Mouse (Mus musculus): ENCODE measurements around the gene Slfn5. TPM values are rescaled to one million over a fixed set of nuclear protein-coding genes. Genes with fewer than 3 reads are reported as not detected.
"Not testable (repeated sequence)": the region's sequence is repeated elsewhere in the genome, so short reads cannot be mapped to it uniquely, and the experiment has no call there.

The Slfn5 gene
- total RNA-seq, 1 experiment: 9.4 TPM

DNA sequence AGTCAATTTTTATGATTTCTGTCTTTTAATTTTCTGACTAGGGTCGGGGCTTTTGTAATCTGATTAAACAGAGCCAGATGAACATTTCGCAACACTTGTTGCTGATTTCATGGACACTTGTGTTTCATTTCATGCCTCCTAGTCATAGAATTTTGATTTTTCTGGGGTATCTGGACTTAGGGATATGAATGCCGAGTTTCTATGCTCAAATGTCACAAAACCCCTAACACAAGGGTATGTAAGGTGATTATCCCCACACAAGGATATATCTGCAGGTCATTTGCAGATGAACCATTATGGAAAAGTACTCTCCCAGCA, 21.6 kb upstream of the Slfn5 start:
- TF ChIP-seq ZC3H11A (IDR thresholded peaks at IDR 0.05; ENCODE audit: borderline replicate concordance, low read depth, low read length) (no peak), CHD2 (IDR thresholded peaks at IDR 0.05; ENCODE audit: low read depth, low read length) (no peak), ZNF384 (IDR thresholded peaks at IDR 0.05; ENCODE audit: low read depth, low read length) (no peak), MAFK (IDR thresholded peaks at IDR 0.05; ENCODE audit: insufficient read depth, low read depth, low read length) (no peak), HCFC1 (IDR thresholded peaks at IDR 0.05; ENCODE audit: borderline replicate concordance, insufficient read depth, low read length) (no peak)
- no peak overlapping the region for H3K27ac ChIP-seq (ENCODE audit: insufficient read depth, low read depth, low read length, poor library complexity, severe bottlenecking)
- H3K36me3 ChIP-seq (ENCODE audit: control insufficient read depth, insufficient read depth, low read length, poor library complexity, severe bottlenecking): no peaks in the 10 kb centered on the region
- H3K9me3 ChIP-seq (ENCODE audit: control insufficient read depth, insufficient read depth, low read depth, low read length): no peaks in the 10 kb centered on the region
- in situ Hi-C loops (cut with MboI; ENCODE audit: low sequenced_read_pairs in 2 of 2, unreplicated experiment in 2 of 2): no loop called here
- peaks cover 0 to 5% of the 10 kb centered on the region in 2 experiments; a peak in 1 of 4 replicates for H3K4me1 ChIP-seq (ENCODE audit: control insufficient read depth in 2 of 2, insufficient read depth in 2 of 2, low read length in 2 of 2, poor library complexity in 1 of 2)
- no peak for DNase-seq (ENCODE audit: low read depth, low spot score)
- H3K4me3 ChIP-seq (ENCODE audit: insufficient read depth in 1 of 2, low read depth in 1 of 2, low read length in 2 of 2, poor library complexity in 1 of 2, severe bottlenecking in 1 of 2): no peak overlapping the region
- H3K9ac ChIP-seq (ENCODE audit: insufficient read depth, low read depth, low read length, poor library complexity, severe bottlenecking): no peak overlapping the region

DNA sequence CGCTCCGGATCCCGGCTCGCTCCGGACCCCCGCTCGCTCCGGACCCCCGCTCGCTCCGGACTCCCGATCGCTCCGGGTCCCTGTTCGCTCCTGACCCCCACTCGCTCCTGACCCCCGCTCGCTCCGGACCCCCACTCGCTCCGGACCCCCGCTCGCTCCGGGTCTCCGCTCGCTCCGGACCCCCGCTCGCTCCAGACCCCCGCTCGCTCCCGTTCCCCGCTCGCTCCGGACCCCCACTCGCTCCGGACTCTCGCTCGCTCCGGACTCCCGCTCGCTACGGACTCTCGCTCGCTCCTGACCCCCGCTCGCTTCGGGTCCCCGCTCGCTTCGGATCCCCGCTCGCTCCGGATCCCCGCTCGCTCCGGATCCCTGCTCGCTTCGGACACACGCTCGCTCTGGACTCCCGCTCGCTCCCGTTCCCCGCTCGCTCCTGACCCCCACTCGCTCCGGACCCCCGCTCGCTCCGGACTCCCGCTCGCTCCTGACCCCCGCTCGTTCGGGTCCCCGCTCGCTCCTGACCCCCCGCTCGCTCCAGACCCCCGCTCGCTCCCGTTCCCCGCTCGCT, 20.7 kb upstream of the Slfn5 start:
- not testable (repeated sequence) for H3K27ac ChIP-seq (ENCODE audit: insufficient read depth, low read depth, low read length, poor library complexity, severe bottlenecking); H3K9ac ChIP-seq (ENCODE audit: insufficient read depth, low read depth, low read length, poor library complexity, severe bottlenecking)
- peak; percentile 44 for DNase-seq (ENCODE audit: low read depth, low spot score)

DNA sequence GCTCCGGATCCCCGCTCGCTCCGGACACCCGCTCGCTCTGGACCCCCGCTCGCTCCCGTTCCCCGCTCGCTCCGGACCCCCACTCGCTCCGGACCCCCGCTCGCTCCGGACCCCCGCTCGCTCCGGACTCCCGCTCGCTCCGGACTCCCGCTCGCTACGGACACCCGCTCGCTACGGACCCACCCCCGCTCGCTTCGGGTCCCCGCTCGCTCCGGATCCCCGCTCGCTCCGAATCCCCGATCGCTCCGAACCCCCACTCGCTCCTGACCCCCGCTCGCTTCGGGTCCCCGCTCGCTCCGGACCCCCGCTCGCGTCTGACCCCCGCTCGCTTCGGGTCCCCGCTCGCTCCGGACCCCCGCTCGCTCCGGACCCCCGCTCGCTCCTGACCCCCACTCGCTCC, 20.0 kb upstream of the Slfn5 start:
- DNase-seq (ENCODE audit: low read depth, low spot score); H3K27ac ChIP-seq (ENCODE audit: insufficient read depth, low read depth, low read length, poor library complexity, severe bottlenecking); H3K9me3 ChIP-seq (ENCODE audit: control insufficient read depth, insufficient read depth, low read depth, low read length); H3K36me3 ChIP-seq (ENCODE audit: control insufficient read depth, insufficient read depth, low read length, poor library complexity, severe bottlenecking); H3K9ac ChIP-seq (ENCODE audit: insufficient read depth, low read depth, low read length, poor library complexity, severe bottlenecking); in situ Hi-C loops (cut with MboI; ENCODE audit: low sequenced_read_pairs in 2 of 2, unreplicated experiment in 2 of 2); H3K4me1 ChIP-seq (ENCODE audit: control insufficient read depth in 2 of 2, insufficient read depth in 2 of 2, low read length in 2 of 2, poor library complexity in 1 of 2): not testable (repeated sequence)
- peak overlapping the region; percentile 12 to 57; a peak in 2 of 4 replicates for H3K4me3 ChIP-seq (ENCODE audit: insufficient read depth in 1 of 2, low read depth in 1 of 2, low read length in 2 of 2, poor library complexity in 1 of 2, severe bottlenecking in 1 of 2)

More for the DNA sequence above, 20.7 kb upstream of the Slfn5 start:
- in situ Hi-C loops (cut with MboI; ENCODE audit: low sequenced_read_pairs in 2 of 2, unreplicated experiment in 2 of 2); H3K4me1 ChIP-seq (ENCODE audit: control insufficient read depth in 2 of 2, insufficient read depth in 2 of 2, low read length in 2 of 2, poor library complexity in 1 of 2); H3K36me3 ChIP-seq (ENCODE audit: control insufficient read depth, insufficient read depth, low read length, poor library complexity, severe bottlenecking); H3K9me3 ChIP-seq (ENCODE audit: control insufficient read depth, insufficient read depth, low read depth, low read length): not testable (repeated sequence)
- peak overlapping the region; percentile 57 to 64 for H3K4me3 ChIP-seq (ENCODE audit: insufficient read depth in 1 of 2, low read depth in 1 of 2, low read length in 2 of 2, poor library complexity in 1 of 2, severe bottlenecking in 1 of 2)

DNA sequence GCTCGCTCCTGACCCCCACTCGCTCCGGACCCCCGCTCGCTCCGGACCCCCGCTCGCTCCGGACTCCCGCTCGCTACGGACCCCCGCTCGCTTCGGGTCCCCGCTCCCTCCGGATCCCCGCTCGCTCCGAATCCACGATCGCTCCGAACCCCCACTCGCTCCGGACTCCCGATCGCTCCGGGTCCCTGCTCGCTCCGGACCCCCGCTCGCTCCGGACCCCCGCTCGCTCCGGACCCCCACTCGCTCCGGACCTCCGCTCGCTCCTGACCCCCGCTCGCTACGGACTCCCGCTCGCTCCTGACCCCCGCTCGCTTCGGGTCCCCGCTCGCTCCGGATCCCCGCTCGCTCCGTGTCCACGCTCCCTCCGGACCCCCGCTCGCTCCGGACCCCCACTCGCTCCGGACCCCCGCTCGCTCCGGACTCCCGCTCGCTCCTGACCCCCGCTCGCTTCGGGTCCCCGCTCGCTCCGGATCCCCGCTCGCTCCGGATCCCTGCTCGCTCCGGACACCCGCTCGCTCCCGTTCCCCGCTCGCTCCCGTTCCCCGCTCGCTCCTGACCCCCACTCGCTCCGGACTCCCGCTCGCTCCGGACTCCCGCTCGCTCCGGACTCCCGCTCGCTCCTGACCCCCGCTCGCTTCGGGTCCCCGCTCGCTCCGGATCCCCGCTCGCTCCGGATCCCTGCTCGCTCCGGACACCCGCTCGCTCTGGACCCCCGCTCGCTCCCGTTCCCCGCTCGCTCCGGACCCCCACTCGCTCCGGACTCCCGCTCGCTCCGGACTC, 19.3 kb upstream of the Slfn5 start:
- H3K27ac ChIP-seq (ENCODE audit: insufficient read depth, low read depth, low read length, poor library complexity, severe bottlenecking); H3K4me1 ChIP-seq (ENCODE audit: control insufficient read depth in 2 of 2, insufficient read depth in 2 of 2, low read length in 2 of 2, poor library complexity in 1 of 2); H3K9ac ChIP-seq (ENCODE audit: insufficient read depth, low read depth, low read length, poor library complexity, severe bottlenecking); DNase-seq (ENCODE audit: low read depth, low spot score); H3K9me3 ChIP-seq (ENCODE audit: control insufficient read depth, insufficient read depth, low read depth, low read length); in situ Hi-C loops (cut with MboI; ENCODE audit: low sequenced_read_pairs in 2 of 2, unreplicated experiment in 2 of 2); H3K36me3 ChIP-seq (ENCODE audit: control insufficient read depth, insufficient read depth, low read length, poor library complexity, severe bottlenecking): not testable (repeated sequence)
- H3K4me3 ChIP-seq (ENCODE audit: insufficient read depth in 1 of 2, low read depth in 1 of 2, low read length in 2 of 2, poor library complexity in 1 of 2, severe bottlenecking in 1 of 2): peak overlapping the region; percentile 30 to 57; a peak in 3 of 4 replicates

DNA sequence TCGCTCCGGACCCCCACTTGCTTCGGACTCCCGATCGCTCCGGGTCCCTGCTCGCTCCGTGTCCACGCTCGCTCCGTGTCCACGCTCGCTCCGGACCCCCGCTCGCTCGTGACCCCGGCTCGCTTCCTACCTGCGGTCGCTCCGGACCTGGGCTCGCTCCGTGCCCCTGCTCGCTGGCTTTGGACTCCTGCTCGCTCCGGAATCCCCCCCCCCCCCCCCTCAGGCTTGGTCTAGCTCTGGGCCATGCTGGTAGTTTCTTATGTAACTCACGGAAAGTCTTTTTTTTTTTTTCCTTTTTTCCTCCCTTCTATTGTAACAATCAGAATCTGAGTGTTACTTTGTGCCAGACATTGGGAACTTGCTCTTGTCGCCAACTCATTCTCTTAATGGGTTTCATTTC, 18.0 kb upstream of the Slfn5 start:
- in situ Hi-C loops (cut with MboI; ENCODE audit: low sequenced_read_pairs in 2 of 2, unreplicated experiment in 2 of 2): no loop called here
- Histone ChIP-seq H3K4me3 (ENCODE audit: insufficient read depth in 1 of 2, low read depth in 1 of 2, low read length in 2 of 2, poor library complexity in 1 of 2, severe bottlenecking in 1 of 2) (peak overlapping the region; percentile 24 to 47), H3K9ac (ENCODE audit: insufficient read depth, low read depth, low read length, poor library complexity, severe bottlenecking) (peak overlapping the region; percentile 71), H3K4me1 (ENCODE audit: control insufficient read depth in 2 of 2, insufficient read depth in 2 of 2, low read length in 2 of 2, poor library complexity in 1 of 2) (peaks cover 0 to 5% of the 10 kb centered on the region in 2 experiments; a peak in 1 of 4 replicates), H3K9me3 (ENCODE audit: control insufficient read depth, insufficient read depth, low read depth, low read length) (no peaks in the 10 kb centered on the region), H3K36me3 (ENCODE audit: control insufficient read depth, insufficient read depth, low read length, poor library complexity, severe bottlenecking) (no peaks in the 10 kb centered on the region), H3K27ac (ENCODE audit: insufficient read depth, low read depth, low read length, poor library complexity, severe bottlenecking) (no peak overlapping the region)
- no peak for DNase-seq (ENCODE audit: low read depth, low spot score)
- TF ChIP-seq CHD2 (IDR thresholded peaks at IDR 0.05; ENCODE audit: low read depth, low read length): no peak
- TF ChIP-seq ZC3H11A (IDR thresholded peaks at IDR 0.05; ENCODE audit: borderline replicate concordance, low read depth, low read length): no peak
- no peak for TF ChIP-seq HCFC1 (IDR thresholded peaks at IDR 0.05; ENCODE audit: borderline replicate concordance, insufficient read depth, low read length)
- no peak for TF ChIP-seq MAFK (IDR thresholded peaks at IDR 0.05; ENCODE audit: insufficient read depth, low read depth, low read length)
- no peak for TF ChIP-seq ZNF384 (IDR thresholded peaks at IDR 0.05; ENCODE audit: low read depth, low read length)

Measured in ES-E14 (cell line).